Mouse (Mus musculus) CH12.LX (cell line): ENCODE results near the gene Bach2. TPM values are rescaled to one million over a fixed set of nuclear protein-coding genes. Genes with fewer than 3 reads are reported as not detected.

ENCODE experiments used
- DNase-seq: peaks from one replicate; pipeline ENCODE4 v3.0.0-alpha.2; 2013; ENCODE audit errors: extremely low read depth
- H3K27ac ChIP-seq: 2 replicates; pipeline ENCODE4 v1.5.1; 2012; ENCODE audit warnings: low read depth, mild to moderate bottlenecking, control low read depth, moderate library complexity; ENCODE audit not compliant: insufficient read depth
- H3K27me3 ChIP-seq: replicated peaks from 2 replicates; pipeline ENCODE3; 2012; ENCODE audit warnings: inconsistent platforms
- H3K36me3 ChIP-seq, 2 experiments: replicated peaks in 1 of 2; 2 replicates each; pipeline versions ENCODE3 to v1.6.1; 2012; ENCODE audit warnings: inconsistent platforms in 1 of 2, low read length in 1 of 2, mild to moderate bottlenecking in 1 of 2, mixed read lengths in 1 of 2, moderate library complexity in 1 of 2; ENCODE audit not compliant: control insufficient read depth in 1 of 2, insufficient read depth in 1 of 2
- H3K4me1 ChIP-seq, 2 experiments: 2 replicates each; pipeline ENCODE4 v1.6.1; 2012; ENCODE audit warnings: inconsistent platforms in 1 of 2, moderate library complexity in 1 of 2; ENCODE audit not compliant: insufficient read depth in 2 of 2, control insufficient read depth in 1 of 2
- H3K4me2 ChIP-seq: 2 replicates; pipeline ENCODE4 v1.6.1; 2012; ENCODE audit warnings: low read depth, mild to moderate bottlenecking, control low read depth; ENCODE audit not compliant: poor library complexity, insufficient read depth, severe bottlenecking
- H3K4me3 ChIP-seq, 3 experiments: fragments of 150-350 bp in 1 of 3; sonication (generic) in 1 of 3; replicated peaks in 1 of 3; 2 replicates each; pipeline versions ENCODE3 to v1.5.1; 2011 to 2012; ENCODE audit warnings: low read depth in 2 of 3, low read length in 2 of 3, mild to moderate bottlenecking in 2 of 3, moderate library complexity in 2 of 3, control low read depth in 1 of 3, improper control_type of control experiment in 1 of 3, inconsistent platforms in 1 of 3, mixed read lengths in 1 of 3; ENCODE audit not compliant: poor library complexity in 1 of 3
- H3K79me2 ChIP-seq: replicated peaks from 2 replicates; pipeline ENCODE4 v1.6.1; 2012; ENCODE audit warnings: mild to moderate bottlenecking, moderate library complexity; ENCODE audit not compliant: control insufficient read depth, poor library complexity, insufficient read depth, severe bottlenecking; ENCODE audit errors: extremely low read depth
- H3K9ac ChIP-seq: 2 replicates; pipeline ENCODE4 v1.6.1; 2012; ENCODE audit warnings: low read depth, mild to moderate bottlenecking, control low read depth, moderate library complexity; ENCODE audit not compliant: insufficient read depth
- H3K9me3 ChIP-seq: replicated peaks from 2 replicates; pipeline ENCODE3; 2012; ENCODE audit warnings: low read length, inconsistent platforms, mixed read lengths
- CHD1 ChIP-seq: IDR thresholded peaks from 2 replicates; pipeline ENCODE4 v1.6.1; 2012; ENCODE audit warnings: low read depth, low read length, improper control_type of control experiment, inconsistent platforms
- CHD2 ChIP-seq: IDR thresholded peaks from 2 replicates; pipeline ENCODE4 v1.6.1; 2011; ENCODE audit warnings: low read length, improper control_type of control experiment
- ELF1 ChIP-seq: IDR thresholded peaks from 2 replicates; pipeline ENCODE4 v1.6.1; 2014; ENCODE audit warnings: low read depth, mild to moderate bottlenecking, inconsistent platforms, low read length, improper control_type of control experiment
- GABPA ChIP-seq: IDR thresholded peaks from 2 replicates; pipeline ENCODE4 v1.6.1; 2012; ENCODE audit warnings: low read depth, low read length, improper control_type of control experiment, inconsistent platforms; ENCODE audit not compliant: insufficient replicate concordance
- JUN ChIP-seq: IDR thresholded peaks from 2 replicates; pipeline ENCODE4 v1.6.1; 2011; ENCODE audit warnings: low read depth, mild to moderate bottlenecking, low read length, improper control_type of control experiment, moderate library complexity; ENCODE audit not compliant: insufficient read depth
- MYC ChIP-seq: IDR thresholded peaks from 2 replicates; pipeline ENCODE4 v1.6.1; 2011; ENCODE audit warnings: low read depth, mild to moderate bottlenecking, improper control_type of control experiment, low read length
- NRF1 ChIP-seq: IDR thresholded peaks from 2 replicates; pipeline ENCODE4 v1.6.1; 2014; ENCODE audit warnings: low read depth, mild to moderate bottlenecking, inconsistent platforms, low read length, improper control_type of control experiment, moderate library complexity
- POLR2AphosphoS2 ChIP-seq: IDR thresholded peaks from 2 replicates; pipeline ENCODE4 v1.6.1; 2011; ENCODE audit warnings: low read depth, low read length, improper control_type of control experiment
- RCOR1 ChIP-seq: conservative IDR thresholded peaks from 2 replicates; pipeline ENCODE4 v1.6.1; 2012; ENCODE audit warnings: low read depth, mild to moderate bottlenecking, inconsistent platforms, low read length, improper control_type of control experiment
- UBTF ChIP-seq: IDR thresholded peaks from 2 replicates; pipeline ENCODE4 v1.6.1; 2012; ENCODE audit warnings: low read depth, mild to moderate bottlenecking, inconsistent platforms, low read length, improper control_type of control experiment, moderate library complexity
- USF1 ChIP-seq: IDR thresholded peaks from 2 replicates; pipeline ENCODE4 v1.6.1; 2014; ENCODE audit warnings: low read depth, mild to moderate bottlenecking, inconsistent platforms, low read length, improper control_type of control experiment
- ZMIZ1 ChIP-seq: IDR thresholded peaks from 2 replicates; pipeline ENCODE4 v1.6.1; 2012; ENCODE audit warnings: low read depth, mild to moderate bottlenecking, inconsistent platforms, low read length, improper control_type of control experiment
- dilution Hi-C: fragments of 300-500 bp; cut with MboI; formaldehyde crosslinking; loops from 2 replicates; pipeline ENCODE4 v1.14.3; 2020; ENCODE audit warnings: low sequenced_read_pairs; ENCODE audit not compliant: extremely low pct_unique_long_range_greater_than_20kb, extremely low pct_ligation_motif_present
- in situ Hi-C: fragments of 300-500 bp; cut with MboI; formaldehyde crosslinking; loops from 3 replicates; pipeline ENCODE4 v1.14.3; 2019; ENCODE audit warnings: low sequenced_read_pairs, low pct_ligation_motif_present, low pct_unique_long_range_greater_than_20kb, mixed read lengths
- polyA plus RNA-seq: library from polyadenylated mRNA; unstranded; fragments of >175 nt; gene quantifications from 2 replicates; pipeline ENCODE4 v1.2.1, GENCODE M21; 2012; ENCODE audit warnings: low read depth; ENCODE audit not compliant: insufficient read length
- total RNA-seq, 2 experiments: library from RNA; depleted of rRNA; stranded (reverse); fragments of 300-350 nt in 1 of 2; fragments of >200 nt in 1 of 2; gene quantifications; 2 replicates each; pipeline ENCODE4 v1.2.3; 2012 to 2014

The Bach2 gene
- total and polyA plus RNA-seq, 3 experiments: 0.11 TPM; not detected in 2

- no peaks in the 10 kb centered on the region for H3K27me3 ChIP-seq
- H3K4me2 ChIP-seq: no peak overlapping the region
- H3K27ac ChIP-seq: no peak overlapping the region
- no peak for DNase-seq
- 0 out of 4 replicates have a peak, but pooled peaks cover 0 to 2% of the 10 kb centered on the region in 2 experiments for H3K4me1 ChIP-seq
- H3K36me3 ChIP-seq: no peaks in the 10 kb centered on the region
- no peak overlapping the region for H3K9ac ChIP-seq
- no peak overlapping the region for H3K4me3 ChIP-seq
- no peaks in the 10 kb centered on the region for H3K9me3 ChIP-seq
- TF ChIP-seq JUN (no peak), UBTF (no peak), MYC (no peak)
- in situ Hi-C loops (no loop called here), dilution Hi-C loops (no loop called here)
- no peaks in the 10 kb centered on the region for H3K79me2 ChIP-seq
These were observed 61.4 kb downstream of the Bach2 start for GRCm38 (mm10) chr4:32299970-32300369.

GRCm38 (mm10) chr4:32302668-32303067, 64.1 kb downstream of the Bach2 start:
- no peaks in the 10 kb centered on the region for H3K9me3 ChIP-seq
- H3K27ac ChIP-seq: no peak overlapping the region
- no peaks in the 10 kb centered on the region for H3K79me2 ChIP-seq
- H3K9ac ChIP-seq: no peak overlapping the region
- 0 out of 4 replicates have a peak, but pooled peaks cover 0 to 2% of the 10 kb centered on the region in 2 experiments for H3K4me1 ChIP-seq
- no peak for DNase-seq
- H3K36me3 ChIP-seq: no peaks in the 10 kb centered on the region
- TF ChIP-seq POLR2AphosphoS2 (no peak), ZMIZ1 (no peak), CHD1 (no peak), CHD2 (no peak), JUN (no peak), NRF1 (no peak), RCOR1 (no peak), USF1 (no peak), GABPA (no peak)
- H3K4me3 ChIP-seq: no peak overlapping the region
- dilution Hi-C loops: no loop called here
- no peaks in the 10 kb centered on the region for H3K27me3 ChIP-seq
- H3K4me2 ChIP-seq: no peak overlapping the region
- in situ Hi-C loops: no loop called here

GRCm38 (mm10) chr4:32303076-32303475, 64.5 kb downstream of the Bach2 start:
- no peaks in the 10 kb centered on the region for H3K36me3 ChIP-seq
- DNase-seq: no peak
- in situ Hi-C loops: no loop called here
- H3K9ac ChIP-seq: no peak overlapping the region
- no peaks in the 10 kb centered on the region for H3K27me3 ChIP-seq
- no peaks in the 10 kb centered on the region for H3K79me2 ChIP-seq
- no peak for TF ChIP-seq ELF1
- dilution Hi-C loops: no loop called here
- H3K4me1 ChIP-seq: 0 out of 4 replicates have a peak, but pooled peaks cover 0 to 2% of the 10 kb centered on the region in 2 experiments
- no peak overlapping the region for H3K4me3 ChIP-seq
- H3K9me3 ChIP-seq: no peaks in the 10 kb centered on the region
- H3K4me2 ChIP-seq: no peak overlapping the region
- no peak overlapping the region for H3K27ac ChIP-seq
